Mouse (Mus musculus): Measurements from ENCODE around the gene Naglu.

The Naglu gene

DNA sequence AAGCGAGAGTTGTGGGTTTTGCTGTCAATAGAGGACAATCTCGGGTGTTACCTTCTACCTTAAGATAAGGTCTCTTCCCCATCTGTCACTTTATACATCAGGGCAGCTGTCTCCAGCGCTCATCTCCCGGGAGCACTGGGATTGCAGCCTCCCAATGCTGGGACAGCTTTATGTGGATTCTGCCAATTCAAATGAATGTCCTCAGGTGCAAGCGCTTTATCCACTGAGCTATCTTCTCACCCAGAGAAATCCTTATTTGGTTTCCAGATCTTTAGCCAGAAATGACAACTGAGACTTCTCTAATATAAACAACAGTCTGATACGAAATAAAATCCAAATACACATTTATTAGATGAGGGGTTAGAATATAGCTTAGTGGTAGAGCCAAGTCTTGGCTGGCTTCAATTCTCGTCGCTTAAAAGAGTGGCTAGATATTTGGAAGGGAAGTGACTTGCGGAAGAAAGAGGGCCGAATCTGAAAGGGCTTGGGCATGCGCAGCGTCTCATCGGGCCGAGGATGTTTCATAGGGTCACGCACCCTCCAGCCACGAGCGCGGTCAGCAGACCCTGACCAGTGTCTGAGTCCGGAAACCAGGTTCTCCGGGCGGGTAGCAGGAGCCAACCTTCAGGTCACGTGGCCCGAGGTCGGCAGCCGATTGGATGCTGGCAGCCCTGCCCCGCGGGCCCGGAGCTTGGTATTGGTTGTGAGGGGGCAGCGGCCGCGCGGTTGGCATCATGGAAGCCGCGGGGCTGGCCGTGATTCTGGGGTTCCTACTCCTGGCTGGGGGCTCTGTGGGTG lies at the start of gene Naglu:
TSS of gene Naglu (plus strand) at position 622 of the 798 bp plus-strand sequence.
- DNase-seq (ENCODE audit: low spot score in 2 of 2): peak; percentile 92 to 96

- DNase-seq (ENCODE audit: low spot score in 2 of 2): no peak
Measured at GRCm38 (mm10) chr11:101023371-101023770, 46.4 kb upstream of the Naglu start.

- no peak for DNase-seq (ENCODE audit: low spot score in 2 of 2)
Measured at GRCm38 (mm10) chr11:101024001-101024400, 45.8 kb upstream of the Naglu start.

DNA sequence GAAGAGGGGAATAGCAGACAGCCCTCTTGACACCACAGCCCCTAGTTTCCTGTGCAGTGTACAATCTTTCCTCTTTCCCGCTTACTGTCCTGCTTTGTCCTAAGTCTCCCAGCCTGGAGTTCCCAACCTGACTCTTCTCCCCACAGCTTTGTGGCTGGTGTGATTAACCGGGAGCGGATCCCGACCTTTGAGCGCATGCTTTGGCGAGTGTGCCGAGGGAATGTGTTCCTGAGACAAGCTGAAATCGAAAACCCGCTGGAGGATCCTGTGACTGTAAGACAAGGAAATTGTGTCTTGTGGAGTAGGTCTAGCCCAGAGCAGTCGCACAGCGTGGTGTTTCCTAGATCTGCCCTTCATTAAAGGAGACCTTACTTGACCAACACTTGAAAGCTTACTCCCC lies 42.7 kb upstream of the Naglu start:
- DNase-seq (ENCODE audit: low spot score in 2 of 2): no peak

DNA sequence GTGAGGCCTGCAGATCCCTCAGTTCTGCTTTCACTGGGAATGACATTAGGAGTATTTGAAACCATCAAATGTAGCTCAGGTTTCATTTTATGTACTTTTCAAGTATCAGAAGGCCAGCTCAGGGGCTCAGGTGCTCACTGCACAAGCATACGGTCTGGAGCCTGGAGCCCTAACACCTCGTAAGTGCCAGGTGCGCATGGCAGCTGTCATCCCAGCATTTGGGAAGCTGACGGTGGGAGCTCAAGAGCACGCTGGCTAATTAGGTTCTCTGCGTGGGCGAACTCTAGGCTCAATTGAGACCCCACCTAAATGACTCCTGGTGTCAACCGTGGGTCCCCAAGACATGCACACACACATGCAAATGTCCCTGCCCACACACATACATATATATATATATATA lies 40.5 kb upstream of the Naglu start:
- no peak for DNase-seq (ENCODE audit: low spot score in 2 of 2)

DNA sequence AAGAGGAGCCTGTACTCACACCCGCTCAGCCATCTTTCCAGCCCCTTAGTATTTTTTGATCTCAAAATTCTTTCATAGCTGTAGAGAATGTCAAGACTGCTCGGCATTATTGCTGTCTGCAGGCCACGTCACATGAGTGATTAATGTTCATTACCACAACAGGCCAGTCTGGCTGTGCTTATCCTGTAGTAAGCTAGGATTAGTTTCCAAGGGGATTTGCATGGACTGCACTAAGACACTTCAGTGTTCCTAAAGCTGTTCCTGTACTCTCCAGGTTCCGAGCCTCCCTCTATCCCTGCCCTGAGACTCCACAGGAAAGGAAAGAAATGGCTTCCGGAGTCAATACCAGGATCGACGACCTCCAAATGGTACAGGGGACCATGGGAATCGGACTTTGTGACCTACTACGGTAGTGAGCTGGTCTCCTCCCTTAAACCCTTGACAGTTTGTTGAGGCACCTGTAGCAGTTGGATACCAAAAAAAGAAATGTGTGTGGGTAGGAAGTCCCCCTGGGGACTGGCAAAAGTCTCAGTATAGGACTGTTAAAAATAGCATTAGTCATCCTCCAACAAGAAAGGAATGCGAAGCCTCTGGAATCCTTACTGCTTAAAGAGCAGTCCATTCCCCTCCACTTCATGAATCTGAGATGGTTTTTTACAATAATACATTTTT lies 39.5 kb upstream of the Naglu start:
- DNase-seq (ENCODE audit: low spot score in 2 of 2): no peak

DNA sequence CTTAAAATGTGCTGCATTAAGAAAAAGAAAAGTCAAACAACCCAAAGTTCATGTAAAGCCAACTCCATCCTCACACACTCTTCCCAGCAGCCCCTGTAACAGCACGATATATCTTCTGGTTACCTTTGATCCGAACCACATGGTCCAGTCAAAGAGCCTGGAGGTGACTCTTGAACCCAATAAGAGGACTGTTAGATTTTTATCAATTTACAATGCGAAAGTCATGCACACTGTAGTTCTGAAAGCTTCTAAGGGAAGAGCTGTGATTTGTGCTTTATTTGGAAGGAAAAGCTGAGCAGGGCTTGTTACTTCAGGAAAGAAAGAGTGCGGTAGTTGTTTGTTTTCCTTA lies 39.0 kb upstream of the Naglu start:
- no peak for DNase-seq (ENCODE audit: low spot score in 2 of 2)

DNA sequence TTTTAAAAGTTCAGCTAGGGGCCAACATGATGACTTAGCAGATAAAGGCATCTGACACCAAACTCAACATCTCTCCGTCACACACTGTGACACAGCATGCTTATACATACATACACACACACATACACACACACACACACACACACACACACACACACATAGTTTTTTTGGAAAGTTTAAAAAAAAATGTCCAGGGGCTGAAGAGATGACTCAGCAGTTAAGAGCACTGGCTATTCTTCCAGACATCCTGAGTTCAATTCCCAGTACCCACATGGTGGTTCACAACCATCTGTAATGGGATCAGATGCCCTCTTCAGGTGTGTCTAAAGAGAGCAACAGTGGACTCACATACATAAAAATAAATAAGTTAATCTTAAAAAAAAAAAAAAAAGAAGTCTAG lies 38.3 kb upstream of the Naglu start:
- no peak for DNase-seq (ENCODE audit: low spot score in 2 of 2)

DNA sequence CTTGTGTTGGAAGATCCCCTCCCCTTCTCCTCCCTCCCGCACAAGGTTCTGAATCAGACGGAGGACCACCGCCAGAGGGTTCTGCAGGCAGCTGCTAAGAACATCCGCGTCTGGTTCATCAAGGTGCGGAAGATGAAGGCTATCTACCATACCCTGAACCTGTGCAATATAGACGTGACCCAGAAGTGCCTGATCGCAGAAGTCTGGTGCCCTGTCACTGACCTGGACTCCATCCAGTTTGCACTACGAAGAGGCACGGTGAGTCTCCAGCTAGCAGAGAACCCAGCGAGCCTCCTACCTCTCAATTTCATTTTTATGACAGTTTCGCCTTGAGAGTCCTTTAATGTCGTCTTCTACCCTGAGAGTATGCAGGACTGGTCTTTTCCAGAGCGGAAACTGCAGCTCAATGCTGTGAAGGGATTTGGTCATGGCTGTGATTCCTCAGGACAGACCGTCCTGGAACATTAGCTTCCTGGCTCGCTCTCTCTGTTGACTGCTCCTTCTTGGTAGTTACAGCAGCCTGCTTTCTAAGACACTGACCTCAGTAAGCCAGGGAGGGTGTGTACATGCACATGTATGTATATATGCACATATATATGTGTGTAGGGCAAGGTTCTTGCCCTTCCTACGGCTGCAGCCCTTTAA lies 35.8 kb upstream of the Naglu start:
- no peak for DNase-seq (ENCODE audit: low spot score in 2 of 2)

GRCm38 (mm10) chr11:101034614-101035327 lies 35.0 kb upstream of the Naglu start:
- no peak for DNase-seq (ENCODE audit: low spot score in 2 of 2)

GRCm38 (mm10) chr11:101035328-101035695 lies 34.5 kb upstream of the Naglu start:
- no peak for DNase-seq (ENCODE audit: low spot score in 2 of 2)

GRCm38 (mm10) chr11:101037795-101038194 lies 32.0 kb upstream of the Naglu start:
- no peak for DNase-seq (ENCODE audit: low spot score in 2 of 2)

DNA sequence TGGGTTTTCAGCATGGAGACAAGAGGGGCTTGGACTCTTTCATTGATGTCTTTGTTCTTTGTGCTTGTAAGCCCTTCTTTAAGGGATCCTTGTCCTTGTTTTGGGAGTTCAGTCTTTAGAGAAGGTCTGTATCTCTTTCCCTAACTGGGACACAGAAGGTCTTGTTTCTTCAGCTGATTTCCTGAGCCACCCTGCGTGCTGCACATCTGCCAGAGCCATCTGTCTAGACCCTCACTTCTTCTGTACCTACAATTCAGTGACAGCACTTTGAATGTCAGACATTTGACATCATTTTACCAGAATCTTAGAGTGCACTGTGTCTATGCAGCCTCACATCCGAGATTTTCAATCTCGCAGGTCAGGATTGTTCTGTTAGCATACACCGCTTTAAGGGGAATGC lies 24.0 kb upstream of the Naglu start:
- DNase-seq (ENCODE audit: low spot score in 2 of 2): no peak

DNA sequence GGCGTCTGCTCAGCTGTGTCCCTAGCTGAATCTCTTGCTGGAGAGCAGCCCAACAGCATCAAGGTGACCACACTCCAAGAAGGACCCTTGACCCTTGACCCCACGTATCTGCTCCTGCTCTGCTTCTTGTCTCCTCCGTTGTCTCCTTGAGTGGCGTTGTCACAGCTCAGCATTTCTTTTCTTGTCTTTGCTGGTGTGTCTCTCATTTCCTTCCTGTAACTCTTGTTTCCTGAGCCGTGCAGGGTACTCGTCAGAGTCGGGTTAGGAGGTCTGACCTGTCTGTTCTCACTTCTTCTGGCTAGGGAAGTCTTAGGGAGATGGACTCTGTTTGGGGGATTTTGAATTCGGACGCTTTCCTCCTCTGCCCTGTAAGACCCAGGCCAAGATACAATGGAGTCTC lies 23.4 kb upstream of the Naglu start:
- DNase-seq (ENCODE audit: low spot score in 2 of 2): no peak

DNA sequence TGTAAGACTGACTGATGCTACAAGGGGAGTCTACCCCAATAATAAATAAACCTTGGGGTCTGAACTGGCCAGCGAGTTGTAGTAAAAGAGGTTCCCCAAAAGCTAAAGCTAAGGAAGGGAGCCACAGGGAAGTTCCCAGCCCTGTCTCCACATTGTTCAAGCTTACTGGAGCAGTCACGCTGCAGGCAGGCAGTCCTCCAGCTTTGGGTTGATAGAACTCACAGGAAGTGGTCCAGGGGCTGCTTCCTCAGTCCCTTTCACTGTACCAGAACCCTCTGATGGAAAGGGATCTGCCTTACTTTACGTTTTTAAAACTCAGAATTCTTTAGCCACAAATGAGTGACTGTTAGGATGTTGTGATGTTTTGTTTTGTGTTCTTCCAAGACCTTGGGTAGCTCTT lies 22.3 kb upstream of the Naglu start:
- DNase-seq (ENCODE audit: low spot score in 2 of 2): no peak

DNA sequence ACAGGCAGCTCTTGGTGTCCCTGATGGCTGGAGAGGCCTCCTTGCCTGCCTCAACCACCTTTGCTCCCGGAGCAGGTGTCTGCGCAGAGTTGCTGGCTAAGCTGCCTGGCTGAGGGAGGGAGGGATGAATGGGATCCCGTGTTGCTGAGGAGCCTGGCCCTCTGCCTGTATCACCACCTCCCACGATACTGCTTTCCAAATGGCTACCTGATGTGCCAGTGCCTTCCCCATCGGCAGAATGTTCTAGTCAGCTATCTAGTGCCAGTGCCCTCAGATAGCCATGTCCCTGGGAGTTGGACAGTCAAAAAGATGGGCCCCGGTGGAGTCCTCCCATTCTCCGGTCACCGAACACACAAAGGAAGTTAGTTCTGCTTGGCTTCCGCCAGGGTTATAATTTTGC lies 19.5 kb upstream of the Naglu start:
- DNase-seq (ENCODE audit: low spot score in 2 of 2): no peak

DNA sequence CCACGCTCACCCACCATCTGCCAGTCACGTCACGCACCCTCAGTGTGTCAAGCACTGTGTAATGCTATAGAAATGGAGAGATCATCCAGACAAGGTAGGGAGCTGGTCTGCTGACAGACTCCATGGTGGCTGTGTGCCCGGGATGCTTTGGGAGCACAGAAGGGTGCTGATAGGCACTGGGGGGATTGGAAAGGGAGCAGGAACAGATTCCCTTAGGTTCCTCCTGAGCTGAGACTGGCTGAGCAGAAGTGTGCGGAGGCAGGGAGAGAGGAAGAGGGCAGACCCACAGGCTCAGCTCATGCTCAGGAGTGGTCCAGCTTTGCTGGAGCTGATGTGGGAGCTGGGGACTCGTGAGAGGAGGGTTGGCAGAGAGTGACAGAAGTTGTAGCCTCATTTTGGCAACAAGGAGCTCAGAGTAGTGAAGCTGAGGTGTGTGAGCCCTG lies 18.7 kb upstream of the Naglu start:
- peak in 1 of 2 experiments; percentile 55 for DNase-seq (ENCODE audit: low spot score in 2 of 2)

DNA sequence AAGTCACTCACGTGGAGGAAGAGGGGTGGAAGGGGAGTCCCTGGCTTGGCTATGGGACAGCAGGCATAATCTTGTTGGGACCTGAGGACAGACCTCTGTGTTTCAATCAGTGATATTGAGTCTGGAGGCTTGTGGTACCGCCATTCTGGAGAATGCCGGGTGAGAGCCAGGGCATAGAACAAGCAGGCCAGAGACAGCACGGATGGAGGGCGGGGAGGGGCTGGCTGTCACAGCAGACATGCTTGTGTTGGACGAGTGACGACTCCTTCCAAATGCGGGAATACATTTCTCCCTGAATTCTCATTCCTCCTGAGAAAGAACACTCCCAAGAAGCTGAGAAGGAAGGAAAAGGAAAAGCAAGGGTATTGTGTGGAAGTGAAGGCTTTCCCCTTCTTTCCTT lies 18.2 kb upstream of the Naglu start:
- DNase-seq (ENCODE audit: low spot score in 2 of 2): no peak

GRCm38 (mm10) chr11:101052751-101053473 lies 16.9 kb upstream of the Naglu start:
- no peak for DNase-seq (ENCODE audit: low spot score in 2 of 2)

- DNase-seq (ENCODE audit: low spot score in 2 of 2): no peak
Measured at GRCm38 (mm10) chr11:101053974-101054373, 15.8 kb upstream of the Naglu start.

GRCm38 (mm10) chr11:101055418-101055817 lies 14.4 kb upstream of the Naglu start:
- no peak for DNase-seq (ENCODE audit: low spot score in 2 of 2)

DNA sequence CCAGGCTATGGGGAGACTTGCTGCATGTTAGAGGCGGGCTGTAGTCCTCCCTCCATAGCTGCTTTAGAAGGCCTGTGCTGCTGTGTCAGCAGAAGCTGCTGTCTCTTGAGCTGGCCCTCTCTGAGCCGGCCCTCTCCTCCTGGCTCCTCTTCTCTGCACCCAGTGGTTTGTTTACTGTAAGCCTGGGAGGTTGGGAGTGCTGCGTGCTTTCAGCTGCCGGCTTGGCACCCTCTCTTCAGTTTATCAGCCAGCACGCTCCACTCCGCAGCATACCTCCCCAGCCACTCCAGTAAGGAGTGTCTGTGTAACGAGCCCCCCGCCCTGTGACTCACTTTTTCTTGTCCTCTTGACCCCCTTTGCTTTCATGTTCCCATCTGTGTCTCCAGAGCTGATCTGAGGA lies 12.9 kb upstream of the Naglu start:
- DNase-seq (ENCODE audit: low spot score in 2 of 2): no peak

All from frontal cortex, postnatal 36 days (tissue).